In the genomic region with DNA sequence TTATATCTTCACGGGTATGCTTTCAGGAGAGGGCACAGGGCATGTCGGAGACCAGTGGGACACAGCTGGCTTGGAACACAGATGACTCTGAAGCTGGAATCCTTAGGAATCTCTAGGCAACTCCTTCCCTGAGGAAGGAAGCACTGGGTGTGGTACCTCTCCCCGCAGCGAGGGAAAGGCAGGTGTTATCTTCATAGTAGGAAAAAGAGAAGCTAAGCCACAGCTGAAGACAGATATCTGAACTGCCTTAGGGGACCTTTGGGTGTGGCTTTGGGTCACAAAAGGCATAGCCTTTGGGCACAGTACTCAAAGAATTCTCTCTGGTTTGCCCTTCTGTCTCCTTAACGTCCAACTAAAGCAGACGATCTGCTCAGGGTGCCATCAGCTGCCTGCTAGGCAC, we compare ENCODE assay signal across 16 mouse cellular contexts. TPM values are rescaled to one million over a fixed set of nuclear protein-coding genes. Genes with fewer than 3 reads are reported as not detected.
A peak's percentile ranks its signal among the peaks of the same experiment; 100 is the strongest.
DNase-seq lines count a peak whose midpoint lies in the region; ATAC-seq and TF ChIP-seq lines count a peak whose summit lies in the region.
"Had no signal": no experiment of that assay in that cellular context is flagged by ENCODE, and none has a peak within 500 bp of the region (broad histone marks: within the 10 kb centered on the region; RNA-seq: fewer than 3 reads in every experiment).

No protein-coding gene starts in this region.

- peaks cover 9% of the 10 kb centered on the region for H3K36me3 ChIP-seq in heart, embryonic 14.5 days (ENCODE audit: control insufficient read depth, insufficient read depth, low read length)
- H3K36me3 ChIP-seq in stomach, embryonic 16.5 days (ENCODE audit: control insufficient read depth, insufficient read depth, low read length) = no peaks in the 10 kb centered on the region
- H3K36me3 ChIP-seq in stomach, postnatal 0 days (ENCODE audit: control insufficient read depth, insufficient read depth, low read length) = no peaks in the 10 kb centered on the region; the same call in 1 of the 2 replicates
- H3K36me3 ChIP-seq in intestine, postnatal 0 days (ENCODE audit: control insufficient read depth, insufficient read depth) = no peaks in the 10 kb centered on the region; the same call in 1 of the 2 replicates

- WGBS in heart, embryonic 14.5 days = 33% methylated on average over 6 of the region's 6 CpGs
- WGBS in stomach, embryonic 16.5 days = 42% methylated on average over 6 of the region's 6 CpGs
- 35% methylated on average over 6 of the region's 6 CpGs for WGBS in stomach, postnatal 0 days
- 28% methylated on average over 6 of the region's 6 CpGs for WGBS in intestine, postnatal 0 days

- H3K4me1 ChIP-seq in heart, embryonic 14.5 days (ENCODE audit: control insufficient read depth in 2 of 2, insufficient read depth in 2 of 2, low read length in 2 of 2) = peaks cover 64 to 84% of the 10 kb centered on the region in 2 experiments
- peaks cover 69% of the 10 kb centered on the region for H3K4me1 ChIP-seq in stomach, embryonic 16.5 days (ENCODE audit: control insufficient read depth, insufficient read depth, low read length)
- H3K4me1 ChIP-seq in stomach, postnatal 0 days (replicated peaks; ENCODE audit: control insufficient read depth, insufficient read depth) = peaks cover 30% of the 10 kb centered on the region
- peaks cover 19% of the 10 kb centered on the region for H3K4me1 ChIP-seq in intestine, postnatal 0 days (replicated peaks; ENCODE audit: control insufficient read depth, insufficient read depth, low read length)

- intact Hi-C loops in heart, postnatal 14 days (cut with DNase I) = no loop called here
- intact Hi-C loops in left cerebral cortex, postnatal 14 days (cut with DNase I) = loop anchor here (5.0 kb wide), 1 partner anchor 109 kb away; no protein-coding TSS in a partner anchor

- peak overlapping the region in 1 of 2 experiments; percentile 55; a peak in 1 of 4 replicates for H3K27ac ChIP-seq in heart, embryonic 14.5 days (replicated peaks in 1 of 2; ENCODE audit: control insufficient read depth in 1 of 2, insufficient read depth in 1 of 2, low read depth in 2 of 2, low read length in 2 of 2)
- no peak overlapping the region for H3K27ac ChIP-seq in stomach, embryonic 16.5 days (ENCODE audit: low read length)
- no peak overlapping the region; the same call in 1 of the 2 replicates for H3K27ac ChIP-seq in stomach, postnatal 0 days (replicated peaks)
- no peak overlapping the region for H3K27ac ChIP-seq in intestine, postnatal 0 days (ENCODE audit: low read depth, low read length)
- H3K27ac ChIP-seq: midbrain, embryonic 12.5 days had no signal

- no peak for ATAC-seq in heart, embryonic 14.5 days (ENCODE audit: insufficient number of reproducible peaks, insufficient read depth, low FRiP score, low read depth)
- ATAC-seq in stomach, embryonic 16.5 days (ENCODE audit: insufficient read depth, low FRiP score) = no peak
- no peak for ATAC-seq in stomach, postnatal 0 days (ENCODE audit: low FRiP score, low TSS enrichment)
- no peak for ATAC-seq in intestine, postnatal 0 days
- ATAC-seq: CD4-positive, CD25-positive, alpha-beta regulatory T cell, adult 4 months; forebrain, postnatal 0 days; hindbrain, embryonic 16.5 days had no signal

- no peak overlapping the region for H3K4me3 ChIP-seq in heart, embryonic 14.5 days (ENCODE audit: control insufficient read depth in 1 of 2, insufficient read depth in 1 of 2, low read depth in 1 of 2, low read length in 2 of 2)
- no peak overlapping the region for H3K4me3 ChIP-seq in stomach, embryonic 16.5 days (replicated peaks; ENCODE audit: low read length)
- no peak overlapping the region for H3K4me3 ChIP-seq in stomach, postnatal 0 days (ENCODE audit: low read depth, low read length)
- no peak overlapping the region for H3K4me3 ChIP-seq in intestine, postnatal 0 days (ENCODE audit: low read depth, low read length)
- H3K4me3 ChIP-seq: midbrain, embryonic 12.5 days had no signal

- no peak for TF ChIP-seq EP300 in stomach, postnatal 0 days (optimal IDR thresholded peaks at IDR 0.05)

- no peaks in the 10 kb centered on the region for H3K9me3 ChIP-seq in heart, embryonic 14.5 days (ENCODE audit: control insufficient read depth, low read length)
- H3K9me3 ChIP-seq in stomach, embryonic 16.5 days (replicated peaks; ENCODE audit: control insufficient read depth, low read length) = no peaks in the 10 kb centered on the region
- H3K9me3 ChIP-seq in stomach, postnatal 0 days (ENCODE audit: control insufficient read depth, low read length) = no peaks in the 10 kb centered on the region
- no peaks in the 10 kb centered on the region for H3K9me3 ChIP-seq in intestine, postnatal 0 days (ENCODE audit: control insufficient read depth)
- H3K9me3 ChIP-seq: midbrain, embryonic 12.5 days had no signal

- 0 out of 2 replicates have a peak overlapping the region, but pooled peaks have one; percentile 8 for H3K9ac ChIP-seq in heart, embryonic 14.5 days (ENCODE audit: low read length)
- 0 out of 2 replicates have a peak overlapping the region, but pooled peaks have one; percentile 9 for H3K9ac ChIP-seq in stomach, embryonic 16.5 days (ENCODE audit: low read length)
- H3K9ac ChIP-seq in stomach, postnatal 0 days (ENCODE audit: low read length) = no peak overlapping the region
- no peak overlapping the region for H3K9ac ChIP-seq in intestine, postnatal 0 days (ENCODE audit: low read depth, low read length)
- H3K9ac ChIP-seq: forebrain, postnatal 0 days; lung, embryonic 14.5 days; midbrain, embryonic 12.5 days had no signal

- peak overlapping the region; percentile 21; the same call in 1 of the 2 replicates for H3K4me2 ChIP-seq in heart, embryonic 14.5 days (ENCODE audit: low read length)
- H3K4me2 ChIP-seq in stomach, embryonic 16.5 days (ENCODE audit: low read depth, low read length) = peak overlapping the region; percentile 8; the same call in 1 of the 2 replicates
- no peak overlapping the region for H3K4me2 ChIP-seq in stomach, postnatal 0 days (replicated peaks; ENCODE audit: low read depth)
- no peak overlapping the region for H3K4me2 ChIP-seq in intestine, postnatal 0 days (replicated peaks; ENCODE audit: low read depth)
- H3K4me2 ChIP-seq: lung, embryonic 14.5 days; midbrain, embryonic 12.5 days had no signal

- no peak for DNase-seq in heart, postnatal 14 days
- DNase-seq in stomach, postnatal 0 days (ENCODE audit: low spot score) = no peak
- no peak for DNase-seq in frontal cortex, postnatal 10 days (ENCODE audit: low spot score in 2 of 2)
- DNase-seq in left cerebral cortex, postnatal 14 days (ENCODE audit: low spot score in 2 of 2) = no peak
- DNase-seq: cerebellum, adult 9-11 months; forebrain, postnatal 0 days; gastrocnemius, postnatal 25 days; left cerebral cortex, postnatal 4 days; thymus, adult 18-20 months had no signal

- H3K27me3 ChIP-seq in heart, embryonic 14.5 days (ENCODE audit: control insufficient read depth, insufficient read depth, low read length) = no peaks in the 10 kb centered on the region
- no peaks in the 10 kb centered on the region for H3K27me3 ChIP-seq in stomach, embryonic 16.5 days (ENCODE audit: control insufficient read depth, insufficient read depth, low read length)
- no peaks in the 10 kb centered on the region for H3K27me3 ChIP-seq in stomach, postnatal 0 days (ENCODE audit: control insufficient read depth, insufficient read depth, low read length)
- no peaks in the 10 kb centered on the region for H3K27me3 ChIP-seq in intestine, postnatal 0 days (replicated peaks; ENCODE audit: control insufficient read depth, insufficient read depth, low read length)

- TF ChIP-seq CTCF in stomach, postnatal 0 days (IDR thresholded peaks at IDR 0.05; ENCODE audit: low read depth) = no peak
- TF ChIP-seq CTCF in intestine, postnatal 0 days (IDR thresholded peaks at IDR 0.05; ENCODE audit: low read depth) = peak; percentile 17; the same call in 1 of the 2 replicates

RNA-seq across cellular contexts. Expression of a gene that starts 16.0 kb away (rescaled TPM):
- 7.6 and 10.4 TPM in 2 replicates for polyA plus RNA-seq in heart, embryonic 14.5 days (2014; fragmentation: Nextera tagmentation; extraction: Ambion mirVana)
- total RNA-seq in heart, postnatal 14 days (2021) = 10 to 100 TPM; 13.2 to 14.8 TPM
- 14.6 and 15.1 TPM in 2 replicates for polyA plus RNA-seq in stomach, embryonic 16.5 days (2015; fragmentation: Nextera tagmentation; extraction: Ambion mirVana)
- 5.3 and 6.4 TPM in 2 replicates for polyA plus RNA-seq in stomach, postnatal 0 days (2015; fragmentation: Nextera tagmentation; extraction: Ambion mirVana)
- 5.0 and 5.7 TPM in 2 replicates for polyA plus RNA-seq in intestine, postnatal 0 days (2015; fragmentation: Nextera tagmentation; extraction: Ambion mirVana)
- 10 to 100 TPM; 36.9 to 38.3 TPM for total RNA-seq in left cerebral cortex, postnatal 14 days (2021)

Comparison
In these comparisons a context has a peak if more than half of its experiments do, and no peak if none do; other contexts are left out.
1. H3K4me2 ChIP-seq: peak in heart, embryonic 14.5 days (single experiment) and stomach, embryonic 16.5 days (single experiment); none in stomach, postnatal 0 days (single experiment) and intestine, postnatal 0 days (single experiment).
2. H3K9ac ChIP-seq: peak in heart, embryonic 14.5 days (single experiment) and stomach, embryonic 16.5 days (single experiment); none in stomach, postnatal 0 days (single experiment) and intestine, postnatal 0 days (single experiment).